Mouse (Mus musculus) c-Kit-negative CD71-positive TER-119-positive erythroid progenitor cells, embryonic 14.5 days (primary cell): ENCODE measurements around the gene Lrfn1.
"Not testable (repeated sequence)": the region's sequence is repeated elsewhere in the genome, so short reads cannot be mapped to it uniquely, and the experiment has no call there.

Experiments
- DNase-seq: peaks from one replicate; pipeline ENCODE4 v3.0.0-alpha.2; 2013; ENCODE audit warnings: low read depth, low spot score

The Lrfn1 gene

DNA sequence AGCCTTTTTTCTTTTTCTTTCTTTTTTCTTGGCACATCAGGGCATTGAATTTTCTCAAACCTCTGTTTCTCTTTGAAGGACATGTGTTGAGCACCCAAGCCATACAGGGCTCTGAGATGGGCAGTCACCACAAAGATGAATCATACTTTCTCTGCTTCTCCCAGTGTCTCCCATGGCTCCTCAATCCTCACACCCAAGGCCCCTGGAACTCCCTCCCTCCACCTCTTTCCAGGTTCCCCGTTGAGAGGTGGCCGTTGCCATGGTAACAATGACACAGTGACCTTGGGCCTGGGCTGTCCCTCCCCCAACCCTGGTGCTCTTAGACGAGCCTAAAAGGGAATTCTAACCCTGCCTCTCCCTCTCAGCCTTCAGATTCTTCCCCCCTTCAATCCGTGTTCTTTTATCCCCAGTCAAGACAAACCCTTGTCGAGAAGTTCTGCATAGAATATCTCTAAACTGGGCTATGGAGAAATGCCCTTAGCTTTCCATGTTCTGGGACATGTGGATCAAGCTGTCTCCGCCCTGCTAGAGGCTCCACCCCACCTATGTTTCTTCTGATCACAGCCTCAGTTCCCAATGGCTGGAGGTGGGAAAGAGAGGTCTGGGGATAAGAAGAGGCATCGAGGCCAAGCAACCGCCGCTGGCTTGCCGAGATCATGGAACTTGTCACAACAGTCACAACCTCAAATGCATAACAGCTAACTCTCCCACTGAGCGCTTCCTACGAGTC lies 4.5 kb upstream of the Lrfn1 start:
- DNase-seq = no peak

DNA sequence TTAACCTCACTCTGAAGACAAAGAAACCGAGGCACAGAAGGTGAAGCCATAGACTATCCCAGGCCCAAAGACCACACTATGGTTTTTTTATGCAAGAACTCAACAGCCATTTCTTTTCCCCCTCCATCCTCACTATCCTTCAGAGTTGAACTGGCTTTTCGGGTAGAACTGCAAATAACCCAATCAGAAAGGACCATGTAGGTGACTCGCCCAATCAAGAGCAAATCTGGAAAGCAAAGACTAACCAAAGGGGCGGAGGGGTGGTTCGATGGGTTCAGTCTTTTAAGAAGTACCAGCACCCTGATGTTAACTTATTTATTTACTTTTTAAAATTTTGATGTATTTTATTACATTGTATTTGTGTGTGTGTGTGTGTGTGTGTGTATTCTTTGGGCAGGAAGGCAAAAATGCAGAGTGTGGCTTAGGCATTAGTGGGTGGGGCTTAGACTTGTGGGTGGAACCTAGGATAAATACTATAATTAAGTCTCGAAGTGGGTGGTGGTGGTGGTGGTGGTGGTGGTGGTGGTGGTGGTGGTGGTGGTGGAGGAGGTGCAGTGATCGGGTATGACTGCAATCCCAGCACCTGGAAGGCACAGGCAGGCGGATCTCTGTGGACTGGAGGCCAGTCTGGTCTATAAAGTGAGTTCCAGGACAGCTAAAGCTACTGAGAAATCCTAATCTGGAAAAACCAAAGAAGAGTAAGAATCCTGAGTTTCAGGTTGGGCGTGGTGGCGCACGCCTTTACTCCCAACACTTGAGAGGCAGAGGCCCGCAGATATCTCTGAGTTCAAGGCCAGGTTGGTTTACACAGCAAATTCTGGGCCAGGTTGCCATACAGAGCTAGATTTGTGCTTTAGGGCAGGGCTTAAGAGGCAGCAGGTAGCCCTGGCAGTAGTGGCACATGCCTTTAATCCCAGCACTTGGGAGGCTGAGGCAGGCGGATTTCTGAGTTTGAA lies 3.6 kb upstream of the Lrfn1 start:
- no peak for DNase-seq

DNA sequence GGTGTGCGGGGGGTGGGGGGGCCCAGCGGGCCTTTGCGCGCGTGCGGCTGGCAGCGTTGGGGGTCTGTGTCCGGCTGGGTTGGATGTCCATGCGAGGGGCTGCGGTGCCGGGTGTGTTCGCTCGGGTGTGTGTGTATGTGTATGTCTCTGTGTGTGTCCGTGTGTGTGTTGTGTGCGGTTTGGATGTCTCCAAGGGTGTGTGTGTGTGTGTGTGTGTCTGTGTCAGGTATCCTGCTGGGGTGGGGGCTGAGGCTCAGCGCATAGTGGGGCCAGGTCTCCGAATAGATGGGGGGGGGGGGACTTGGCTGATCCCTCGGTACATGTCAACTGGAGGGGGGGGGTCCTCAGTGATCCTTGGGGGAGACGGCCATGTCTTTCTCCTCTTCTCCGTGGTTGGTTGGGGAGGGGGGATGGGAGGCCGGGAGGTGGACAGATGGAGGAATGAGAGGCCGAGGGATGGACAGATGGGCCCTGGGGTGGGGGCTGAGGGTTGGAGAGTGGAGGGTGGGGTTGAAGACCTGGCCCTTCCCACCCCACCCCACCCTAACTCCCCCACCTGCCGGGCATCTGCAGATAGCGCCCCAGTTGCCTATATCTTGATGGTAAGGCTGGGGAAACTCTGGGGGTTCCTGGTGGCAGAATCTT lies 703 bp downstream of the Lrfn1 start:
- no peak for DNase-seq

DNA sequence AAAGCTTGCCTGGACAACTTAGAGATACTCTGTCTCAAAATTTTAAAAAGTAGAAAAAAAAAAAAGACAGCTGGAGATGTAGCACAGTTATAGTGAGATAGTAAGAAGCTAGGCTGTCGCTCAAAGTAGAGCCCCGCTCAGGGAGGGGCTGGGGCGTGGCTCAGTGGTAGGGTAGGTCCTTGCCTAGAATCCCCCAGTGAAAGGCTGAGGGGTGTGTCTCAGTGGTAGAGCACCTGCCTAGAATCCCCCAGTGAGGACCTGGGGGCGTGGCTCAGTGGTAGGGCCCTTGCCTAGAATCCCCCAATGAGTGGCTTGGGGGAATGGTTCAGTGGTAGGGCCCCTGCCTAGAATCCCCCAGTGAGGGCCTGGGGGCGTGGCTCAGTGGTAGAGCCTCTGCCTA lies 8.6 kb downstream of the Lrfn1 start:
- no peak for DNase-seq

DNA sequence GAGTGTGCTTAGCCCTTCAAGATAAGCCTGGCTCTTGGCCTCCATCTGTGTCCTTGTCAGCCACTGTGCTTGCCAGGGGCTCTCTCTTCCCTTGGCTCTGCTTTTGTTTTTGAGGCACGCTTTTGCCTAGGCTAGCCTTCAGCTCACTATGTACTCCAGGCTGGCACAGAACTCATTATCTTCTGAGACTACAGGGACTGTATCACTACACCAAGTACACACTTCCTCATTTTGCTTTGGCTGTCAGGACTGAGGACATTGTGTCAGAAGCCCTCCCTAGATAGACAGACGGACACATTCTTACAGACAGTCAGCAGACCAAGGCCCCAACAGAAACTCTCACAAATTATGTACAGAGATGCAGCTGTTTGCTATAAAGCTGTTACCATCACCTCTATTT lies 11.0 kb downstream of the Lrfn1 start:
- no peak for DNase-seq

DNA sequence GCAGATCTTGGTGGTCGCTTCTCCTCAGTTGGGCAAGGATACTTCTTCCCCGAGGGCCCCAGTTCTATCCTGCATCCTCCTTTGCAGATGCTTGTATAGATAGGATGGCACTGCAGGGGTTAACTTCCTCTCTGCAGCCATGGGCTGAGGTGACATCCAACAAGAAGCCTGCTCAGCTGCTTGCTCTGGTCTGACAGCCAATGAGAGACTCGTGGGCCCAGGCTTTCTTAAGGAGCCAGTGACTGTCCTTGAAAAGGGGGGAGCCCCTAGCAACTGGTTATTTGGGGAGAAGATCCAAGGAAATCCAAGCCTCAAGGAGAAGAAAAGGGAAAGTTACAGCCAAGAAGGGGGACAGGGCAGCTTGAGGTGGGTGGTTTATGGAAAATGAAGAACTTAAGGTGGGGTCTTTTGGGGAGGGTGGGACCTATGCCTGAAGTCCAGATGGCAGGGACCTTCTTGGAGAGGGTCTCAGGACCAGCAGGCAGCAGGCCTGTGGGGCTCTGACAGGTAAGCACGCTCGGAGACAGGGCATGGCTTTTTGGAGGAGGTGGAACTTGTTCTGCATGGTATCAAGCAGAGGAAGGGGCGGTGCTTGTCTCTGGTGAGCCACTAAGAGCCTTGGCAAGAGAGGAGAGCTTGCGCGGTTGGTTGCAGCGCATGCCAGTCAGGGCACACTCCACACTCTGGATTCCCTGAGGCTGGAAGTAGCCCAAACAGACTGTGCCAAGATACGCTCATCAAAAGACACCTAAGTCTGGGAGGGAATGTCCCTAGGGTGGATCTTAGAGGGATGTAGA lies 12.8 kb downstream of the Lrfn1 start:
- no peak for DNase-seq

DNA sequence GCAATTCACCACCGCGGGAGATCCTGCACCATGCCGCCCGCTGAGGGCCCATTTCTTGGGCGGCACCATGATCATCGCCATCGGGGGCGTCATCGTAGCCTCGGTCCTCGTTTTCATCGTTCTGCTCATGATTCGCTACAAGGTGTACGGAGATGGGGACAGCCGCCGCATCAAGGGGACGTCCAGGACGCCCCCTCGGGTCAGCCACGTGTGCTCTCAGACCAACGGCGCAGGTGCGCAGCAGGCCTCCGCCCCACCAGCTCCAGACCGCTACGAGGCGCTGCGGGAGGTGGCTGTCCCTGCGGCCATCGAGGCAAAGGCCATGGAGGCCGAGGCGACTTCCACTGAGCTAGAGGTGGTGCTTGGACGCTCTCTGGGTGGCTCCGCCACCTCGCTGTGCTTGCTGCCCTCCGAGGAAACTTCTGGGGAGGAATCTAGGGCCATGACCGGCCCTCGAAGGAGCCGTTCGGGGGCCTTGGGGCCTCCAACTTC lies 15.0 kb downstream of the Lrfn1 start:
- DNase-seq = no peak

DNA sequence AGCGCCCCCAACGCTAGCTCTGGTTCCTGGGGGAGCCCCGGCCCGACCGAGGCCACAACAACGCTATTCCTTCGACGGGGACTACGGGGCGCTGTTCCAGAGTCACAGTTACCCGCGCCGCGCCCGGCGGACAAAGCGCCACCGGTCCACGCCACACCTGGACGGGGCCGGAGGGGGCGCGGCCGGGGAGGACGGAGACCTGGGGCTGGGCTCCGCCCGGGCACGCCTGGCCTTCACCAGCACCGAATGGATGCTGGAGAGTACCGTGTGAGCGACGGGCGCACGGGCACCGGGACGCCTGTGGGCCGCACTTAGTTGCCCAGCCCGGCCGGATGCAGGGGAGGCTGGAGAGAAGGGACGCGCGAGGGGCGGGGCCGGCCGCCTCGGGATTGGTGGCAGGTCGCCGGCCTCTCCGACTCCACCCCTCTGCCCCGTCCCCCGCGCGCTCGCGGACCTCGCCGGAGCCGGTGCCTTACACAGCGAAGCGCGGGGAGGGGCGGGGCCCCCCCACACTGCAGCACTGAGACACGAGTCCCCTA lies 15.5 kb downstream of the Lrfn1 start:
- no peak for DNase-seq

DNA sequence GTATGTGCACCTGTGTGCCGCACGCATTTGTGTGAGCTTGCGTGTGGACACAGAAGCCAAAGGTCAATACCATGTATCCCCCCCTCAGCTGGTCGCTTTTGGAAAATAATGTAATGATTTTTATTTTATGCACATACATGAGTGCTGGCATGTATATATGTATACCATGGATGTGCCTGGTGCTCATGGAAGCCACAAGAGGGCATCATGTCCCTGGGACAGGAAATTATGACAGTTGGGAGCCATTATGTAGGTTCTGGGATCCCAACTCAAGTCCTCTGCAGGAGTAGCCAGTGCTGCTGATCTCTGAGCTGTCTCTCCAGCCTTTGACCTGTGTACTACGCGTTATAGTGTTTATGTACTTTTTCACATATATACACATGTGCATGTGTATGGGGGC lies 24.4 kb downstream of the Lrfn1 start:
- no peak for DNase-seq

DNA sequence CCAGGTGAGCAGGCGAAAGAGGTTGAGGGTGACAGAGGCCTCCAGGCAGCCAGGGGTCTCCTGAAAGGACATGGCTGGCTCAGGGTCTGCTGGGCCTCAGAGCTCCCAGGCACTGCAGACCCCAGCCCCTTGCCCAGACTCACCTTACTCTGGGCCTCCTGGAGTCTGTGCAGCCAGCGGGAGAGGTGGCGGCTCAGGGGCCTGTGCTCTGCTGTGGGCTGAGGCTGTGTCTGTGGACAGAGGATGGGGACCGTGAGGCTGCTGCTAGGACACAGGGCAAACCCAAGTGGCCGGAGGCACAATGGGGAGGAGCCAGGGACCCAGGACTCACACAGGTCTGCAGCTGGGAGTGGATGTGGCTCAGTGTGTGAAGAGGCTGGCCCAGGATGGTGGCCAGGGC lies 25.6 kb downstream of the Lrfn1 start:
- DNase-seq = no peak

DNA sequence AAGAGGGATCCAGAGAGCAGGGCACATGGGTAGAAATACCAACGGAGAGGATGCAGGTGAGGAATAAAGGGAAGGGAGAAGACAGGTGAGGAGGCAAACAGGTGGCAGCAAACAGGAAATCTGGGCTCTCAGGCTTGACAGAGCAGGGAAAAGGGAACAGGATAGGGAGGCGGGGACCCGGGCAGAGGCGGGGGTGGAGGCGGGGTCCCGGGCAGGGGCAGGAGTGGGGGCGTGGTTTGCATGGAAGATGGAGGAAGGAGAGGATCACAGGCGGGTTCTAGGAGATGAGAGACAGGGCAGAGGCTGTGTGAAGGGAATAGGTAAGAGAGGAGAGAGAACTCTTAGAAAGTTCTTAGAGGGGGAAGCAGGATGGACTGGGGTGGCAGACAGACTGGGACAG lies 27.1 kb downstream of the Lrfn1 start:
- DNase-seq = no peak

DNA sequence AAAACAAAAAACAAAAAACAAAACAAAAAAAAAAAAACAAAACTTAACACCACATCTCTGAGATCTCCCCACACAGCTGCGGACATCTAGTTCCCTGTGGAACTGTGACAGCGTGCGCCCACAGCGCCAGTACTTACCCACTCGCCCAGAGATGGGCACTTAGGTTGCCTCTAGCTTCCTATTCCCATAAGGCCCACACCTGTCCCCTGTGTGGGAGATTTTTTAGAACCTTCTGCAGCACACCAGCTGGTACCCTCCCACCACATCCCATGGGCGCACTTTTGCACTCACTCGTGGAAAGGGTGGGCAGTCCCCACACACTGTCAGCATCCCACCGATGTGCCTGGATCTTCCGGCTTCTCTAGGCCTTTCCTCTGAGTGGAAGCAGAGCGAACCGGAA lies 31.1 kb downstream of the Lrfn1 start:
- no peak for DNase-seq

DNA sequence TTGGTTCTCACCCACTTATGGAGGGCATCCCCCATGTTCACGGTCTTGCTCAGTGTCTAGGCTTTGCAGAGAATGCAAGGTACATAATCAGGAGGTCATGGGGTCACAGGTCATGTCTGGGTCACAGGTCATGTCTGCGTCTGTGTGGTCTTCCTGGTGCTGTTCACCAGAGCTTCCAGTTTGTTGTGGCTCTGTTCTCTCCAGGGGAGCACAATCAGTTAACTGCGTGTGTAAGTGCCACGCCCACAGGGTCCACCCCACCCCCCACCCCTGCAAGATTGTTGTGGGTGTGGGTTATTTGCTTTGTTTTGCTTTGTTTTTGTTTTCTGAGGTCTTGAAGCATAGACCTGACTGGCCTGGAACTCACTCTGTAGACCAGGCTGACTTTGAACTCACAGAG lies 32.4 kb downstream of the Lrfn1 start:
- DNase-seq = no peak

DNA sequence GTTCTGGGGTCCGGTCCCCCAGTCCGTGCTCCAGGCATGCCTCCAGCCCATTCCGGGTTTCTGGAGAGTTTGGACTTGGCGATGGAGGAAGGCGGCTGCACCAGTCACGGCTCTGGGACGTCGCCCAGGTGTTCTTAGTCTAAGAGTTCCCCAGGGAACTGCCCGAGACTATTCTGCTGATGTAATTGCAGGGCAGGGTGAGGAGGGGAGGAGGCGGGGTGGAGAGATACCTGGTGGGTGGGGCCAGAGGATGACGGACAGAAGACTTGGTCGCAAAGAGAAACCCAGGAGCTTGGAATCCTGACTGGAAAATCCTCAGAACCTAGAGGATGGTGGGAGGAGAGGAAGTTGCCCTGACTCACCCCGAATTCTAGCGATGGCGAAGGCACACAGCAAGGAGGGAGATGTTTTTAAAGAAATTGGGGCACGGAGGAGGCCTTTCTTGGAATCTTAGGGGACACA lies 36.3 kb downstream of the Lrfn1 start:
- DNase-seq = no peak

DNA sequence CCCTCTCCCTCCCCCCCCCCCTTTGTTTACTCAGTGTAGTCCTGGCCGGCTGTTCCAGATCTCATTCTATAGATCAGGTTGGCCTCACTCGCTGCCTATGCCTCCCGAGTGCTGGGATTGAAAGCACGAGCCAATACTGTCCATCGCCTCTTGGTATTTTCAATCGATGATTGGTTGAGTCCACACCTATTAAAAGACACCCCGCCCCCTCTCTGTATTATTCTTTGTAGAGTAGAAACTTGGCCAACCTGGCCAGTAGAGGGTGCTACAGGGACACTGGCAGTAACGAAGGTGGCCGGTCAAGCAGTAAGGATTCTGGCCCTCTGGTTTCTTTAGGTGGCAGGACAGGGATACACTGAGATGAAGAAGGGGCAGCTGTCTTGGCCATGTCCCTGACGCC lies 38.6 kb downstream of the Lrfn1 start:
- peak; percentile 17 for DNase-seq

DNA sequence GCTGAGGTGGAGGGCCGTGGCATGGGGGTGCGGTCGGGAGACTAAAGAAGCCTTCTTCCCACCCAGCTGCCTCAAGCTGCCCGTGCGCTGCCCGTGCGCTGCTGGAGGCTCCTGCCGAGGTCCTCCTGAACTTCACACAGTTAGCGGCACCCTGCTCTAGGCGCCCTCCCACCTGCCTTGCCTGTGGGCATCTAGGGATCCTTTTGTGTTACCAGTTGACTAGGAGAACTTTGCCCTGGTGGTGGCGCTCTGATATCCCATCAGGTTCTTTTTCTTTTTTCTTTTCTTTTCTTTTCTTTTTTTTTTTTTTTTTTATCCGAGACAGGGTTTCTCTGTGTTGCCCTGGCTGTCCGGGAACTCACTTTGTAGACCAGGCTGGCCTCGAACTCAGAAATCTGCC lies 39.1 kb downstream of the Lrfn1 start:
- no peak for DNase-seq

DNA sequence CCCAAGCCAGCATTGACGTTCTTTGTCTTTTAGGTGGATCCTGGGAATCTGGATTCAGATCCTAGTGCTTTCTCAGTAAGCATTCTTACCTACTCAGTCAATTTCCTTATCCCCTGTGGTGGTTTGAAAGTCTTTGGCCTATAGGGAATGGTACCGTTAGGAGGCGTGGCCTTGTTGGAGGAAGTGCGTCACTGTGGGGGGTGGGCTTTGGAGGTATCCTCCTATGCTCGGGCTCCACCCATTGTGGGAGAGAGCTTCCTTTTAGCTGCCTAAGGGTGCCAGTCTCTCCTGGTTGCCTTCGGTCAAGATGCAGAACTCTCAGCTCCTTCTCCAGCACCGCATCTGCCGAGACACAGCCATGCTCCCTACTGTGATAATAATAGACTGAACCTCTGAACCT lies 40.5 kb downstream of the Lrfn1 start:
- DNase-seq = no peak

DNA sequence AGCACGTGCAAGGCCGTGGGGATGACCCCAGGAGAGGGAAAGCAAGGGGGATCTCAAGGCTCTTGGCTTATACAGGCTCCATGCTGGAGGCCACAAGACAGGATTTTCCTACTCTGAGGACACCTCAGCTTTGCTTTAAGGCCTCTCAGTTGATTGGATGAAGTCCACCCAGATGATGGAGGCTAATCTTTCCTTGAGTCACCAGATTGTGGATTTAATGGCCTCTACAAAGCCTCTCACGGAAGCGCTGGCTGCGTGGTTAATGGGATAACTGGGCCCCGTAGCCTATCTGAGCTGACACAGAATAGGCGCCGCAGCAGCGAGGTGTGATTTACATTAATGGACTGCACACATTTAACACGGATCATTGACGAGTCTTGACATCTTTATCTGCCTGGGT lies 43.6 kb downstream of the Lrfn1 start:
- no peak for DNase-seq

DNA sequence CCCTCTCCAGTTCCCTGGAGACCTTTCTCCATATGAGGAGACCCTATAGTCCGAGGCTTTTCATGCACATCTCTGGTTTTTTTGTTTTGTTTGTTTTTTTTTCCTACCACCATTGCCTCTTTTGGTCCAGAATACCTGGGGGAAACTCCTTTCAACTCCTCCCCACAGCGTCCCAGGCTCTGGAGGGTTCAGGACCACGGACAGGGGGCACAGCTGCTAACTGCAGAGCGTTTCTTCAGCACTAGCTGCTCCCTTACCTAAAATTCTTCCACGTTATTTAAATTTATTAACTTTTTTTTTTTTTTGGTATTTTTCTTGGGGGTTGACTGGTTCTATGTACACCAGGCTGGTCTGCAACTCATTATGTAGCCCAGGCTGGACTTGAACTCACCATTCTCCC lies 53.8 kb downstream of the Lrfn1 start:
- no peak for DNase-seq

DNA sequence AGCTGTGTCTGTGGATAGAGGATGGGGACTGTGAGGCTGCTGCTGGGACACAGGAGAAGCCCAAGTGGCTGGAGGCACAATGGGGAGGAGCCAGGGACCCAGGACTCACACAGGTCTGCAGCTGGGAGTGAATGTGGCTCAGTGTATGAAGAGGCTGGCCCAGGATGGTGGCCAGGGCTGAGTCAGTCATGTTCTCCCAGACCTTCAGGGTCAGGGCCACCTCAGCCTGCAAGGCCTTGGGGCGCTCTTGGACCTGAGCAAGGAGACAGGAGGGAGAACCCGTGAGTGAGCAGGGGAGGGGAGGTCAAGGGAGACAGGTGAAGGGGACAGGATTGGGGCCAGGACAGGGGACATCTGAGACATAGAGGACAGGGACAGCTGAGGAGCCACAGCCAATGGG lies 57.3 kb downstream of the Lrfn1 start:
- DNase-seq = not testable (repeated sequence)

DNA sequence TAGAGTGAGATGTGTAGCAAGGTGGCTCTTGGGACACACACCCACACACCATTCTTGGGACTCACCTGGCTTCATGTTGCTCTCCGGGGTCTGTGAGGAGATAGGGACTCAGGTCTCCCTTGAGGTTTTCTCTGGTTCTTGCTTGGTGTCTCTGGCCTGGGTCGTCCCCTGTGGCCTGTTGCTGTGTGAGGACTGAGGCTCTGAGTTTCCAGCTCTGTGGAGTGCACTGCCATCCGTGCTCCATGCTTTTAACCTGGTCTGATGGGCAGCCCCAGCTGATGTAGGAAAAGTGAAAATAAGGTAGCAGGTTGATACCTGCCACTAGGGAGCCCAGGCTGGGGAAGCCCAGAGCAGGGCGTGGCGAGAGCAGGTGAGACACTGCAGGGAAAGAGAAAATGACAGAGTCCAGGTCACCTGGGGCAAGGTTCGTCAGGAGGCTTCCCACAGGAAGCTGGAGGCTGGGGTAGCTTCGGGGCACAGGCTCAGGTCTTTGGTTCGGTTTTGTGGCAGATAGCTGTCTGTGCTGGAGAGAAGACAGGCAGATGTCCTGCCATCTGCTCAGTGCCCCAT lies 58.7 kb downstream of the Lrfn1 start, which contains the start of gene Ifnl2:
Gene Ifnl2, minus strand, starts transcription at position 51 of the 570 bp plus-strand sequence.
- not testable (repeated sequence) for DNase-seq
